In genomic region chr8:105688242-105688752, GRCm38 (mm10) we compare ENCODE assay signal across 1 mouse cellular context.
TF ChIP-seq lines count a peak whose summit lies in the region.

No protein-coding gene starts in this region.

TF ChIP-seq in MEL, 35 proteins besides CTCF, POLR2A, EP300 and RAD21:
- TF ChIP-seq HCFC1 (IDR thresholded peaks at IDR 0.05; ENCODE audit: low read depth, low read length) = no peak
- no peak for TF ChIP-seq MXI1 (IDR thresholded peaks at IDR 0.05; ENCODE audit: low read depth, low read length)
- no peak for TF ChIP-seq ETS1 (IDR thresholded peaks at IDR 0.05; ENCODE audit: low read depth, low read length)
- no peak for TF ChIP-seq BHLHE40 (IDR thresholded peaks at IDR 0.05; ENCODE audit: borderline replicate concordance, low read depth, low read length)
- TF ChIP-seq POLR2AphosphoS5 (IDR thresholded peaks at IDR 0.05; ENCODE audit: borderline replicate concordance, low read depth, low read length) = no peak
- TF ChIP-seq ELF1 (IDR thresholded peaks at IDR 0.05; ENCODE audit: low read depth, low read length) = no peak
- TF ChIP-seq MAFK (IDR thresholded peaks at IDR 0.05; ENCODE audit: borderline replicate concordance, low read depth, low read length) = no peak
- TF ChIP-seq SMC3 (IDR thresholded peaks at IDR 0.05; ENCODE audit: low read depth, low read length) = no peak
- no peak for TF ChIP-seq MYB (IDR thresholded peaks at IDR 0.05; ENCODE audit: low read depth, low read length)
- TF ChIP-seq TCF12 (IDR thresholded peaks at IDR 0.05; ENCODE audit: low read depth, low read length) = no peak
- TF ChIP-seq E2F4 (IDR thresholded peaks at IDR 0.05; ENCODE audit: borderline replicate concordance, low read depth, low read length) = no peak
- TF ChIP-seq POLR2AphosphoS2 (IDR thresholded peaks at IDR 0.05; ENCODE audit: low read length) = no peak
- TF ChIP-seq MEF2A (IDR thresholded peaks at IDR 0.05; ENCODE audit: extremely low read depth, insufficient replicate concordance, low read depth, low read length, poor library complexity, severe bottlenecking) = no peak
- TF ChIP-seq CHD2 (IDR thresholded peaks at IDR 0.05; ENCODE audit: low read length) = no peak
- no peak for TF ChIP-seq GABPA (IDR thresholded peaks at IDR 0.05; ENCODE audit: low read depth, low read length)
- TF ChIP-seq ZNF384 (IDR thresholded peaks at IDR 0.05; ENCODE audit: low read depth, low read length) = no peak
- no peak for TF ChIP-seq CHD1 (IDR thresholded peaks at IDR 0.05; ENCODE audit: low read depth, low read length)
